Mouse (Mus musculus) neutrophil, adult 5-6 weeks (primary cell): ENCODE measurements around the gene Llgl2. TPM values are rescaled to one million over a fixed set of nuclear protein-coding genes. Genes with fewer than 3 reads are reported as not detected.
A peak's percentile ranks its signal among the peaks of the same experiment; 100 is the strongest.

Experiments
- ATAC-seq: fragments of 151-379, 151-347 bp; 2 replicates; pipeline ENCODE4 v1.8.0; 2017; ENCODE audit warnings: mild to moderate bottlenecking, moderate TSS enrichment; ENCODE audit not compliant: insufficient number of reproducible peaks, poor library complexity, low FRiP score, severe bottlenecking; ENCODE audit errors: extremely low read depth
- total RNA-seq: library from RNA; stranded (forward); fragments of 200-1000 nt; gene quantifications from 2 replicates; pipeline ENCODE4 v1.2.3, GENCODE M21; 2017

Llgl2 gene
- total RNA-seq, 1 experiment from 2014 or later: 14.1 TPM

GRCm38 (mm10) chr11:115807306-115807705 is 16.5 kb upstream of the Llgl2 start:
- no peak for ATAC-seq

- ATAC-seq: no peak
Observed at GRCm38 (mm10) chr11:115807971-115808370, 15.9 kb upstream of the Llgl2 start.

- no peak for ATAC-seq
Observed at GRCm38 (mm10) chr11:115808696-115809310, 15.0 kb upstream of the Llgl2 start.

- ATAC-seq: no peak
Observed at GRCm38 (mm10) chr11:115809311-115809781, 14.5 kb upstream of the Llgl2 start.

GRCm38 (mm10) chr11:115810377-115810776 is 13.5 kb upstream of the Llgl2 start:
- no peak for ATAC-seq

GRCm38 (mm10) chr11:115811381-115812093 is 12.3 kb upstream of the Llgl2 start:
- ATAC-seq: no peak

GRCm38 (mm10) chr11:115812095-115812494 is 11.8 kb upstream of the Llgl2 start:
- ATAC-seq: no peak

- no peak for ATAC-seq
Observed at GRCm38 (mm10) chr11:115812533-115813420, 11.1 kb upstream of the Llgl2 start.

GRCm38 (mm10) chr11:115813507-115814296 is 10.1 kb upstream of the Llgl2 start, which contains the start of gene Caskin2:
TSS of gene Caskin2 (minus strand) at chr11:115813639.
- ATAC-seq: peak; percentile 89

GRCm38 (mm10) chr11:115814605-115815450 is 9.0 kb upstream of the Llgl2 start, which contains the start of gene Tsen54:
TSS of gene Tsen54 (plus strand) at chr11:115814724.
- ATAC-seq: 0 out of 2 replicates have a peak, but pooled peaks have one; percentile 14

GRCm38 (mm10) chr11:115817331-115817730 is 6.5 kb upstream of the Llgl2 start:
- ATAC-seq: no peak

- ATAC-seq: no peak
Observed at GRCm38 (mm10) chr11:115819915-115820623, 3.8 kb upstream of the Llgl2 start.

GRCm38 (mm10) chr11:115821001-115821400 is 2.8 kb upstream of the Llgl2 start:
- ATAC-seq: no peak

- no peak for ATAC-seq
Observed at GRCm38 (mm10) chr11:115824813-115825212, 964 bp downstream of the Llgl2 start.

GRCm38 (mm10) chr11:115826487-115826886 is 2.6 kb downstream of the Llgl2 start:
- no peak for ATAC-seq

- no peak for ATAC-seq
Observed at GRCm38 (mm10) chr11:115827624-115828023, 3.8 kb downstream of the Llgl2 start.

GRCm38 (mm10) chr11:115829036-115829435 is 5.2 kb downstream of the Llgl2 start:
- no peak for ATAC-seq
